In genomic region chr2:58174476-58175286, GRCm38 (mm10) we compare ENCODE assay signal across 9 mouse cellular contexts. TPM values are rescaled to one million over a fixed set of nuclear protein-coding genes. Genes with fewer than 3 reads are reported as not detected.
DNase-seq lines count a peak whose midpoint lies in the region; ATAC-seq and TF ChIP-seq lines count a peak whose summit lies in the region.
"Had no signal": no experiment of that assay in that cellular context is flagged by ENCODE, and none has a peak within 500 bp of the region (broad histone marks: within the 10 kb centered on the region; RNA-seq: fewer than 3 reads in every experiment).

No protein-coding gene starts in this region.

- no peak overlapping the region for H3K4me3 ChIP-seq in kidney, postnatal 0 days (replicated peaks; ENCODE audit: low read depth, low read length)
- H3K4me3 ChIP-seq in forebrain, embryonic 12.5 days (replicated peaks), result no peak overlapping the region

- H3K4me2 ChIP-seq in kidney, postnatal 0 days (ENCODE audit: low read length), result no peak overlapping the region
- no peak overlapping the region for H3K4me2 ChIP-seq in forebrain, embryonic 12.5 days

- H3K36me3 ChIP-seq in kidney, postnatal 0 days (ENCODE audit: insufficient read depth, low read length), result no peaks in the 10 kb centered on the region
- H3K36me3 ChIP-seq in forebrain, embryonic 12.5 days (replicated peaks), result no peaks in the 10 kb centered on the region

- ATAC-seq in kidney, postnatal 0 days (replicated peaks; ENCODE audit: low FRiP score, low read depth), result no peak
- peak; percentile 92 for ATAC-seq in forebrain, embryonic 12.5 days (ENCODE audit: low FRiP score)

- no peak for DNase-seq in kidney, postnatal 0 days (ENCODE audit: low spot score)
- DNase-seq in kidney, postnatal 36 days, result no peak
- DNase-seq in cerebellum, adult 11 months, result peak; percentile 22
- peak; percentile 35 to 39 for DNase-seq in left cerebral cortex, postnatal 14 days (ENCODE audit: low spot score in 2 of 2)
- DNase-seq in thymus, adult 18-20 months, result no peak
- no peak for DNase-seq in ovary, postnatal 14 days (ENCODE audit: low spot score)
- DNase-seq in urinary bladder, postnatal 36 days (ENCODE audit: low spot score in 2 of 2), result no peak

- peaks cover 2% of the 10 kb centered on the region; the same call in 1 of the 2 replicates for H3K4me1 ChIP-seq in kidney, postnatal 0 days (replicated peaks; ENCODE audit: insufficient read depth, low read length)
- peaks cover 7% of the 10 kb centered on the region; the same call in 1 of the 2 replicates for H3K4me1 ChIP-seq in forebrain, embryonic 12.5 days

- TF ChIP-seq CTCF in kidney, postnatal 0 days (IDR thresholded peaks at IDR 0.05; ENCODE audit: low read depth), result no peak

- no peaks in the 10 kb centered on the region for H3K27me3 ChIP-seq in kidney, postnatal 0 days (ENCODE audit: insufficient read depth, low read length)
- no peaks in the 10 kb centered on the region for H3K27me3 ChIP-seq in forebrain, embryonic 12.5 days

- no peak overlapping the region for H3K9ac ChIP-seq in kidney, postnatal 0 days (ENCODE audit: low read depth, low read length)
- H3K9ac ChIP-seq in forebrain, embryonic 12.5 days, result no peak overlapping the region

- no peaks in the 10 kb centered on the region for H3K9me3 ChIP-seq in kidney, postnatal 0 days (replicated peaks; ENCODE audit: low read length)
- H3K9me3 ChIP-seq in forebrain, embryonic 12.5 days, result no peaks in the 10 kb centered on the region

- H3K27ac ChIP-seq in kidney, postnatal 0 days, result peak overlapping the region; percentile 37
- H3K27ac ChIP-seq in forebrain, embryonic 12.5 days, result peak overlapping the region; percentile 74

- intact Hi-C loops in left cerebral cortex, postnatal 14 days (cut with DNase I), result no loop called here

- 54% methylated on average over 9 of the region's 9 CpGs for WGBS in kidney, postnatal 0 days
- 34% methylated on average over 9 of the region's 9 CpGs for WGBS in forebrain, embryonic 12.5 days

RNA-seq across cellular contexts. Expression of gene Cytip, which starts 20.7 kb away (rescaled TPM):
- 6.3 and 7.1 TPM in 2 replicates for polyA plus RNA-seq in kidney, postnatal 0 days (2015; fragmentation: Nextera tagmentation; extraction: Ambion mirVana)
- polyA plus RNA-seq in forebrain, embryonic 12.5 days (2016; fragmentation: Nextera tagmentation; extraction: Ambion mirVana), result 0.14 TPM in 1 of 2 replicates, not detected in the other
- under 1 TPM; 0.36 to 0.75 TPM for total RNA-seq in left cerebral cortex, postnatal 14 days (2021)
- total RNA-seq: MEL had no signal

Comparison
In these comparisons a context has a peak if more than half of its experiments do, and no peak if none do; other contexts are left out.
1. DNase-seq: peak in cerebellum, adult 11 months (single experiment) and left cerebral cortex, postnatal 14 days (2 of 2); none in kidney, postnatal 0 days (single experiment), kidney, postnatal 36 days (0 of 2), thymus, adult 18-20 months (0 of 2), ovary, postnatal 14 days (single experiment) and urinary bladder, postnatal 36 days (0 of 2).